Mouse (Mus musculus) thymus, postnatal 10 days (tissue): Measurements from ENCODE around the gene Ak3.

Source experiments
- DNase-seq, 2 experiments: peaks; one replicate each; pipeline ENCODE4 v3.0.0; 2021; ENCODE audit warnings: low spot score in 2 of 2

The Ak3 gene

DNA sequence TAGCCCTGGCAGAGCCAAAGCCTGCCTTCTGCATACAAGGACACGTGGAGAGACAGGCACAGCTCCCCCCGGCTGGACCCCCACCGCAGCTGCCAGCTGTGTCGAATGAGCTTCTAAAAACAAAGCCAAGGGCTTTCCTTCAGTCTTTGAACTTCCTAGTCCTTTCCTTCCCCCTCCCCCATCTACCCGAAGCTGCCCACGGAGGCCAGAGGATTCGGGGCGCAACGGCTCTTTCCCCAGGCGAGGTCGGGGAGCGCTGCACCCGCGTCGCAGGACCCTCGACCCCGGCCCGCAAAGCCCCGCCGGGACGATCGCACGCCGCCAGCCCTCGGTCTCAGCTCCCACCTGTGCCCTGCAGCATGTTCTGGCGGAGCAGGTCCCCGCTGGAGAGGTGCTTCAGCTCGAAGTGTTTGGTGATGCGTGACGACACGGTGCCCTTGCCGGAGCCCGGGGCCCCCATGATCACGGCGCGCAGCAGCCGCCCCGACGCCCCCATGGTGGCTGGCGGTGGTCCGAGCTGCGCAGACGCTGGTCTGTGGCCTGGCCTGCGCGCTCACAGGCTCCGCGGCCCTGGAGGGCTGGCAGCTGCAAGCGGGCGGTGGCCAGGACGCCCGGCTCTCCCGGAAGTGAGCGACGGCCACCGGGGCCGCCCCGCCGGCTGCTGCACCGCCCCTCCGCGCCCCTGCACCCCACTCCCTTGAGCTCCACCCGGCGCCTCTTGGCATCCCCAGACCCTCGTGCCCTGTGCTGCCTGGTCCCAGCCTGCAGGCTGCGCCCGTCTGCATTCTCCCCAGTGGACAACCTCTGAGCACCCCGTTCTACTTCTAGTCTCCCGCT is at the start of gene Ak3:
Gene Ak3 (minus strand): TSS at position 628 of the 837 bp plus-strand sequence.
- peak; percentile 77 for DNase-seq

- DNase-seq, result no peak
These were observed 44.4 kb upstream of the Ak3 start for GRCm38 (mm10) chr19:29092194-29092593.

- DNase-seq, result no peak
These were observed 40.9 kb upstream of the Ak3 start for GRCm38 (mm10) chr19:29088628-29089027.

GRCm38 (mm10) chr19:29074802-29075201 is 27.0 kb upstream of the Ak3 start:
- no peak for DNase-seq

DNA sequence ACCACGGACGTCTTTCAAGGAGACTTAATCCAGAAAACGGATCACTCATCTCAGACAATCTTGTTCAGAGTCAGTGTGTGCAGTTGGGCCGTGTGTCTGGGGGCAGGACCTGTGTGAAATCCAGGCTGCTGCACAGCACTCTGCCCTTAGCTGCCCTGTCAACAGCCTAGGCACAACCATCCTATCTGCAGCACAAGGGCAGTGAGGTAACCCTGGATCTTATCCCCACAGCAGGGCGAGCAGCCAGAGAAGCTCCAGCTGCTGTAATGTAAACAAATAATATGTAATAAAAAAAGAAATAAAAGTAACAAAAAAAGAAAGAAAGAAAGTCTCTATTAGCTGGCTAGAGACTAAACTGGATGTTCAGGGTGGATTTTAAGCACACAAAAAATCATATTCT is 21.4 kb upstream of the Ak3 start:
- no peak for DNase-seq

DNA sequence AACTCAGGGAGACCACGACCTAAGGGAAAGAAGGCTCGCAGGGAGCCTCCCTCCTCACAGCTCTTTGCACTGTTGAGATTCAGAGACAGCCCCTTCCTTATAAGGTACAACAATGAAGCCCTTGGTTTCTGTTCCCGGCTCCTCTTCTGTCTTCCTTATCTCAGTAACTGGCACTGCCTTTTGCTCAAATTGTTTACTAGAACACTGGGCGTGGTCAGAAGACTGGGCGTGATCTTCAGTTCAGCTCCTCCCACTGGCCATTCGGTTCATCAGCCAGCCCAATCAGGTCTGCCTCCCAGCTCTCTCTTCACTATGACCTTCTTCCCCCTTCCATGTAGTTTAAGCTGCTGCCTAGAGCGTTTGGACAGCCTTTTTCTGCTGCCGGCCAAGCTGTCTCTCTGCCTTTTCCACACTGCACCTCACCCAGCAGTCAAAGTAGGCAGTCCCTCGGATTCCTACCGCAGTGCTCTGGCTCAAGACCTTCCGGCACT is 19.3 kb upstream of the Ak3 start:
- DNase-seq, result peak; percentile 40 to 49

DNA sequence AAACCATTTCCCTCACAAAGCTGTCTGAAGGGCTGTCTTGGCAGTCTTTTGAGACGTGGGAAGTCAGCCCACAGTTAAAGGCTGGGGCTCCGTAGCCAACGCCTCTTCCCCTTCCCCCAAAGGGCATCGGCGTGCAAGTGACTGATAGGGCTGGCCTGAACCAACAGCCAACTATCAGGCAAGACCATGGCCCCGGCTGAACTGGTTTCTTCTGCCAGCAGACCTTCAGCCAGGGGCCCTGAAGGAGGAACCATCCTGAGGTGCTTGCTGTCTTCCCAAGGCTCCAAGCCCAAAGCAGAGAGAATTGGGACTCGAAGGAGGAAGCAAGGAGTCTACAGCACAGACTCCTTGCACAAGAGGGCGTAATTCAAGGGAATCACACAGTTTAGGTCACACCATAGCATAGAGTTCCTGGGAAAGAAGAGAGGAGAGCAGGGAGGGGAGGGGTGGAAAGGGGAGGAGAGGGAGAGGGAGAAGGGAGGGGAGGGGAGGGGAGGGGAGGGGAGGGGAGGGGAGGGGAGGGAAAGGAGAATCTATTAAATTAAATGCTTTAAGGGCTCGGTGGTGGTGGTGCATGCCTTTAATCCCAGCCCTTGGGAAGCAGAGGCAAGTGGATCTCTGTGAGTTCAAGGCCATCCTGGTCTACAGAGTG is 16.8 kb upstream of the Ak3 start:
- DNase-seq, result no peak

GRCm38 (mm10) chr19:29063577-29064363 is 16.0 kb upstream of the Ak3 start:
- DNase-seq, result peak; percentile 84 to 96

DNA sequence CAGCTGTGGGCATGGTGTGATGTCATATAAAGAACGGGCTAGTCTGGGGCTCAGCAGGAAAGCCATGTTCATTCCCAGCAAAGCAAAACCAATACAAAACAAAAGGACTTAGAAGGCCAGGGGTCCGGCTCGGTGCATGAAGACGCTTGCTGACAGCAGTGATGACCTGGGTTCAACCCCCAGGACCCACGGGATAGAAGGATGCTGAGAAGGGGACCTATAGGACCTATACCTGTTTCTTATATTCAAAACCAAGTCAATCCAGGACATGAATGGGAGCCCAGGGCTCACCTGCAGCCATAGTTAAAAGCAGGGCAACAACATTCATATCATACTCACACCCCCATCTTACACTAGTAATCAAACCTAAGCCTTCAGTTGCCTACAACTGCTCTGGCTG is 15.2 kb upstream of the Ak3 start:
- no peak for DNase-seq

DNA sequence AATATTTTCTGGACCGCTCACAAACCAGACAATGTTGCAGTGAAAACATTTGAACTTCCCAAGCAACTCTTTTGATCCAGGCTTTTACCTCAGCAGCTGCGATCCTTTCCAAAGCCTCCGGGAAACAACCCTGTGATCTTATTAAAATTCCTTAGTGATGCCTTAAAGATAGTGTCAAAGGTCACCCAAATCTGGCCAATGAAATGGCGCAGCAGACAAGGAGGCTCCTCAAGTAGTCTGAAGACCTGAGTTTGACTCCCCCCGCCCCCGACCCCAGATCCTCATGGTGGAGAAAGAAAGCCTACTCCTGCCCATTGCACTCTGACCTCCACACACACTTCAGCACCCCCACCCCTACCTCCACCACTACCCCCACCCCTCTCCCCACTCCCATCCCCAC is 12.5 kb upstream of the Ak3 start:
- no peak for DNase-seq

- DNase-seq, result no peak
These were observed 11.9 kb upstream of the Ak3 start for GRCm38 (mm10) chr19:29059688-29060087.

- DNase-seq, result no peak
These were observed 11.0 kb upstream of the Ak3 start for GRCm38 (mm10) chr19:29058741-29059140.

DNA sequence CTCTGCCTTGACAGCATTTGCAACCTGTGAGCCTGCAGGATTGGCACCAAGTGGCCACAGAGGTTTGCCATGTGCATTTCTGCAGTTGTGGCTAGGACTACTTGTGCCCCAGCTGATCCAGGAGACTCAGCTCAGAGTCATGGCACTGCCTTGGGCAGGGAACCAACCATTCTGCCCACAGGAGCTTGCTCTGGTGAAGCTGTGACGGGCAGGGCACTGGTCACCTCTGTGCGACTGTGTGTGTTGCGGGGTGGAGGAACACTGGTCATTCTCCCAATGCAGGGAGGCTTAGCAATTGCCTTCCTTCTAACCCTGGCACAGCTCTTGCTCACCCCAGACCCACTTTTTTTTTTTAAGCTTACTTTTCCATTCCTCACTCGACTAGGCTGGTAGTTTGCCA is 7.7 kb upstream of the Ak3 start:
- no peak for DNase-seq

GRCm38 (mm10) chr19:29054594-29054993 is 6.8 kb upstream of the Ak3 start:
- DNase-seq, result no peak

DNA sequence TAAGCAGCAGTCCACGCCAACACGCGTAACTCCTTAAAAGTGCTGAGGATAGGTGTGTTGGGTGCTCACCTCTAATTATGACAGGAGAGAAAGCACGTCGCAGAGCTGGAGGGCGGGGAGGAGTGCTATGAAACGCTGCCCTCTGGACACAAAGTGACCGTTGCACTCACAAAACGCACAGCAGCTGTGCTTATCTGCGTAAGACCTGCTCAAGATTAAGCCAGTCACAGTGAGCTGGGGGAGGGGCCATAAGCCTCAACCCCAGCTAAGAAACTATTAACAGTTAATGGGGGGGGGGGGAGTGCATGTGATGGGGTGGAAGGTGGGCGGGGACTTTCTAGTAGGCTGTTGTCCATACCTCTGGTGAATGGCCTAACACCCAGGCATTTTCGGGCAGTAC is 5.0 kb upstream of the Ak3 start:
- DNase-seq, result no peak

DNA sequence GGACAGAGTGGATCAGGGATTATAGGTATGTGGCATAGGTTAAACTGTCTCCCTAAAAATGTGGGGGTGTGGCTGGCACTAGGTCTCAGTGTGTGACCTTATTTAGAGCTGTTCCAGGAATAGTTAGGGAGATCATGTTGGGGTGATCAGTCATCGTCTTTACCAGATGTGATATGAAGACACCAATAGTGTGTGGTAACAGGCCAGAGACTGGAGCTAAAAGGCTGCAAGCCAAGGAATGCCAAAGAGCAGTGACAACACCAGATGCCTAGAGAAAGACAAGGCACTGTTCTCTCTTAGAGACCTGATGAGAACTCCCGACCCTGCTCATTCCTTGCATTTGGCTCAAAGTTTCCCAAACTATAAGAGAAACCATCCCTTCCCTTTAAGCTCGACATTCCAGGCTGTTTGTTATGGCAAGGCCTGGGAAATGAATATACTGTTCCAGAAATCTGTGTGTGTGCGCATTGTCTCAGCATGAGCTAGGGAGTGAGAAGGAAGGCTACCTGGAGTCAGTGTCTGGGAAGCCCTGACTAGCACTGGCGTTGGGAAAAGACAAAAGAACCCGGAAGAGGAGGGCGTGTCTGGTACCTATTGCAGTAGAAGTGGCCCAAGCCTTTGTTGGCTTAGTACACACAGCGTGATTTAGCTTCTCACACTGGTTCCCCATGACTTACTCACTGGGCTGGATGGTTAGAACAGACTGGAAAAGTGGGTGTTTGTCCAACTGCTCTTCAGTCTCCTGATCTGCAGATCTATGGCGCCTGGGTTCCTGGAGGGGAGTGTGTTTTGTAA is 2.6 kb upstream of the Ak3 start:
- no peak for DNase-seq

- DNase-seq, result no peak
These were observed 1.8 kb upstream of the Ak3 start for GRCm38 (mm10) chr19:29049401-29050075.

DNA sequence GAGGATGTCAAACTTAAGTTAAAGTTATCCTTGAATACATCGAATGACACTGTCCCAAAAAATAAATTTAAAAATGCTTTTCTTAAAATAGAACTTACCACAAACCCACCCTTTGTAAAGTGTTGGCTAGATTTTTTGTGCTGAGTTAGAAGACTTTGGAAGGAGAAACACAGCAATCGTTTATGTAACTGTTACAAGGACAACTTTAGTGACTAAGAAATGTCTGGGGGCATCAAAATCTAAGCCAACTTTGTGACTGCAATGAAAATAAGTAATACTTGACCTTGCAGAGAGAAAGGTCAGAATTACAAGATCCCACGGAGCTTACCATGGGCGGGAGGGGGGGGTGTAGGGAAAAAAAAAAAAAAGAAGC is 814 bp downstream of the Ak3 start:
- DNase-seq, result no peak

DNA sequence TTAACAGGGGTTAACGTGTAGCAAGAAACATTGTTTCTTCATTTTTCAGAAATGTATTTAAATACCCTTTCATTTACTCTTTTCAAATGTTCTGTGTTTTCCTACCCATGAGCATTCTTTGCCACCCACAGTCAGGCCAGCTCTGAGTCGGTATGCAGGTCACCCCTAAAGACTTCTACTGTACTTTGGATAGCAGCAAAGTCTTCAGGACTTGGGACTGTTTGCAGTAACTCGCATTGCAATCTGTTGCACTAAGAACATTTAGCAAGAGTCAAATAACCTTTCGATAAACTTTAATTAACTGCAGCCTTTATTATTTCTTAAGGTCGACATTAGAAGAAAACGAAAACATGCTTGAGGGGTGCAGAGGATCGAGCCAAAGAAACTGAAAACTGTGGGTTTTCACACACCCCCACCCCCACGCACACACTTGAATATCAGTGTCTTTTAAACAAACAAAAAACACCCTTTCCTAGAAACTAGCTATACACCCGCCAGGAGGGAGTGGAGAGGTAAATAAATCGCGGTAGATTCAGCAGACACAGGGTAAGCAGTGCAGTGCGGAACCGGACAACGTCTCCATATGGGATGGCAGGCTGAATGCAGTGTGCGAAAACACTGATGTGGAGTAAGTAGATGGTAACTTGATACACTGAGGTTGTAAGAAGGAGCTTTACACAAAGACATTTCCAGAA is 1.7 kb downstream of the Ak3 start:
- DNase-seq, result no peak

GRCm38 (mm10) chr19:29045369-29045768 is 2.4 kb downstream of the Ak3 start:
- DNase-seq, result no peak
